Mouse (Mus musculus) cortical plate, adult 2 months (tissue): ENCODE measurements around the gene Gm12248.

Experiments used
- CTCF ChIP-seq: fragments of 200-500 bp; IDR thresholded peaks from 2 replicates; pipeline ENCODE4 v1.5.1; 2011; ENCODE audit warnings: mild to moderate bottlenecking, control low read depth, low read length; ENCODE audit not compliant: insufficient read depth; ENCODE audit errors: extremely low read depth
- POLR2A ChIP-seq: fragments of 200-500 bp; IDR thresholded peaks from 2 replicates; pipeline ENCODE4 v1.6.1; 2011; ENCODE audit warnings: mild to moderate bottlenecking, low read length, control low read depth; ENCODE audit not compliant: insufficient read depth; ENCODE audit errors: extremely low read depth

DNA sequence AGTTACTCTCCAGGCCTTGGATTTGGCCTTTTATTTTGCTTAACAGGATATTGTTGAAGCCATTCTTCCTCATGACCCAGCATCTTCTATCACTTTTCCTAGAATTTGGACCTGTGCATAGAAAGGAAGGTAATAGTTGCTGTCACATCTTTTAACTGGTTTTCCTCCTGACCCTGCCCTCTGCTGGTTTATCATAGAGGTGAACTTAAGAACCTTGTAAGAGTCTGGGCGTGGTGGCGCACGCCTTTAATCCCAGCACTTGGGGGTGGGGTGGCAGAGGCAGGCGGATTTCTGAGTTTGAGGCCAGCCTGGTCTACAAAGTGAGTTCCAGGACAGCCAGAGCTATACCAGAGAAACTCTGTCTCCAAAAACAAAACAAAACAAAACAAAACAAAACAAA lies 74.2 kb downstream of the Gm12248 start:
- TF ChIP-seq POLR2A (no peak), CTCF (no peak)
